Mouse (Mus musculus) CH12F3 (cell line): ENCODE measurements around the gene Fgd4.
"Not testable (repeated sequence)": the region's sequence is repeated elsewhere in the genome, so short reads cannot be mapped to it uniquely, and the experiment has no call there.

Source experiments
- in situ Hi-C: fragments of 300-500 bp; cut with MboI; formaldehyde crosslinking; loops from 2 replicates; pipeline ENCODE4 v1.14.3; 2020; ENCODE audit warnings: low sequenced_read_pairs

Gene Fgd4

DNA sequence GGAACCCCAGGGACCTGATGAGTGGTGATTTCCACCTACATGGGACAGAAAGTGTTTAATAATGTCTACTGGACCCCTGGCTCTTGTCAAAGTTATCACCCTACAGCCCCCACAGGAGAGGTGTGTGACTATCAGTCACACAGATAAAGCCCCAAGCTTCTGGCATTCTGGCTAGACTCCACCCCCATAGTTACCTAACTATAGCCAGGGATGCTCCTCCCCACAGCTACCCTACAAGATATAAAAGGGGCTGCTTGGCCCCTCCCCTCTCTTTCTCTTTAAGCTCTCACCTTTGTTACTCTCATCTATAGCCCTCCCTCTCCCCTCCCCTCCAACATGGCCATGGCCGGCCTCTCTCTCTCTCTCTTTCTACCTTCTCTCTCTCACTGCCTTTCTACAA lies 53.7 kb downstream of the Fgd4 start:
- in situ Hi-C loops = no loop called here

DNA sequence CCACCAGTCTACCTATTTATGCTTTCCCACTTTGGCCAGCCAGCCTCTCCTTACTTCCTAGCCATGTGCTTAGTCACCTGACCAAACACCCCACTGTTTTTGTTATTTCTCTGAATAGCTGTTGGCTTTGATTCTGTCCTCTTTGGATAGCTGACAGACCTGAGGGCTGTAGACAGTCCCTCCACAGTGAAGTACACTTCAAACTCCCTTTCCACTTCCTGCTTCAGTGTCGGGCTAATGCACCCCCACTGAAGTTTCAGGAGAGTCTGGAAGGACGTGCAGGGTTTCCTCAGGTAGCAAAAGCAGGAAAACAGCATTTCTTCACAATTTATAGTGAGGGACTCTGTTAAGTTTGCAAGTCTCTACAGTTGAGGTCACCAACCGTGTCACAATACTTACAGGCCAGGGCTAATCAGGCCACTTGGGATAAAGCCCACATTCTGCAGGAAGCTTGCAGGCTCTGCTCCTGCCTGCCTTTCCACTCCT lies 57.4 kb downstream of the Fgd4 start:
- in situ Hi-C loops = no loop called here

DNA sequence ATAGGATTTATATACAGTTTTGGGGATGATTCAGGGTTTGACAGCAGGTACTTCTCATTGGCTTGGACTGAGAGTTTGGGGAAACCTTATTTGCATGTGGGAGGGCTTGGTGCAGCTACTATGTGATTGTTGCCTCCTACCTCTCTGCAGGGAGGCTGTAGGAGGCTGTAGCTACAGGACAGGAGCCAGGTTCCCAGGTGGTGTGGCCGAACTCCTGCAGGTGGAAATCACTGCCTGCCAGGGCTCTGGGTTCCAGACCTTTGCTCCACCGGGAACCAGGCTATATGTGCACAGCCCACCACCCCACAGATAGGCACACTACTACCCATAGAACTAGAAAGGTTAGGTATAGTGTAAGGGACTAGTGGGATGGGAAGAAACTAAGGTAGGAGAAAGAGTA lies 61.0 kb downstream of the Fgd4 start:
- in situ Hi-C loops = not testable (repeated sequence)

DNA sequence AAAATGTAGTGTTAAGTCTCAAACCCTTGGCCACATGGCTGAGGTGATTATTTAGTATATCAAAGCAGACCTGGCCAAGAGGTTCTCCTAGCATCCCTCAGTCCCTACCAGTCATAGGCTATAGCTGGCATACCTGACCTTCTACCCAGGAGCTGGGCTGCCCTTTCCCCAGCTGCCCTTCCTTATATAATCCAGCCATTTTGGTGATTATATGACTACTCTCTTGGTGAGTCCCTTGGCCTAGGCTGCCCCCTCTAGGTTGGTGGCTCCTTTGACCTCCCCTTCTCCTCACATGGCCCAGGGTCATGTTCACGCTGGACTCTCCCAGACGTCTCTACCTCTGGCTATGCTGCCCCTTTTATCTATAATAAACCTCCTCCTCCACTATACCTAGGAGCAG lies 65.1 kb downstream of the Fgd4 start:
- in situ Hi-C loops = no loop called here

DNA sequence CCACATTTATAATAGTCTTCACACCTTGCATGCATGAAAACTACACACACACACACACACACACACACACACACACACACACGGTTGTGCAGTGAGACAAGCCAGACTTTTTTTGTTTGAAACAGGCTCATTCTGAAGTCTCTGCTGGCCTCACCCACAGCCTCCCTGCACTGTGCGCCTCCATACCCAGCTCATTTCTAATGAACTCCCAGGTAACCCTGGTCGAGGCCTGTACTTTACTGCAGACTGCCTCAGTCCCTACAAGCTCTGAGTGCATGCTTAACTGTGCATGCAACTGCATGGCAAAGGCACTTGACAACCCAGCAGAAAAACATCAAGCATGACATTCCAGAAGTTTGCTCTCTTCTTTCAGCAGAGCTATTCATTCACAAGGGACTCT lies 72.3 kb downstream of the Fgd4 start:
- in situ Hi-C loops = no loop called here

DNA sequence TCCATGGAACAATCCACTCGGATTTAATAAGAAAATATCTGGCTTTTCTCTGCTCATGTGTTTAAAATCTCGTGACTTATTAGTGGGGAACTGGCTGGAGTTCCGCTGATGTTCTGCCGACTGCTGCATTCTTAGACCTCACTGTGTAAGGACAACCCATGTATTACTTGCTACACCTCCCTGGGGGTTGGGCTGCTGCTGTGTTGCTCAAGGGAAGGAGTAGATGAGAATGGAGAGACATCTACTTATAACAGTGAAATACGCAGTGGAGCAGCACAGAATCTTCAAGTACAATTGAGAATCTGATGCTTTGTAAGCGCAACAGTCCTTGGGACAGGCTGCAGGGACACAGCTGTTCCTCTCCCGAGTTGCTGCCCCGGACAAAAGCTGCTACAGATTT lies 73.1 kb downstream of the Fgd4 start:
- in situ Hi-C loops = no loop called here

DNA sequence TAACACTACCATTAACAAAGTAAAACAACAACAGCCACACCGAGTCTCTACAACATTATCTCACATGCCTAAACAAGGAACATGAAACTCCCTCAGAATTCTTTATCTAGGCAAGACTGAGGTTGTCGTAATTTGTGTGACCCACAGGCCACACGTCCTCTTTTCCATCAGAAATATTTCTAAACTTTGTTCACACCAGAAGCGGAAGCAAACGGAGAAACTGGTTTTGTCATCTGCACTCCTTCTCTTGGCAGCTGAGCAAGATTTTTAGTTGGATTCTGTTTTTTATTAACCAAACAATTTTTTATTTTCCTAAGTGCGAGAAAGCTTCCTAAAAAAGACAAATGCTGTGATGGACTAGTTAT lies 73.6 kb downstream of the Fgd4 start:
- in situ Hi-C loops = no loop called here

DNA sequence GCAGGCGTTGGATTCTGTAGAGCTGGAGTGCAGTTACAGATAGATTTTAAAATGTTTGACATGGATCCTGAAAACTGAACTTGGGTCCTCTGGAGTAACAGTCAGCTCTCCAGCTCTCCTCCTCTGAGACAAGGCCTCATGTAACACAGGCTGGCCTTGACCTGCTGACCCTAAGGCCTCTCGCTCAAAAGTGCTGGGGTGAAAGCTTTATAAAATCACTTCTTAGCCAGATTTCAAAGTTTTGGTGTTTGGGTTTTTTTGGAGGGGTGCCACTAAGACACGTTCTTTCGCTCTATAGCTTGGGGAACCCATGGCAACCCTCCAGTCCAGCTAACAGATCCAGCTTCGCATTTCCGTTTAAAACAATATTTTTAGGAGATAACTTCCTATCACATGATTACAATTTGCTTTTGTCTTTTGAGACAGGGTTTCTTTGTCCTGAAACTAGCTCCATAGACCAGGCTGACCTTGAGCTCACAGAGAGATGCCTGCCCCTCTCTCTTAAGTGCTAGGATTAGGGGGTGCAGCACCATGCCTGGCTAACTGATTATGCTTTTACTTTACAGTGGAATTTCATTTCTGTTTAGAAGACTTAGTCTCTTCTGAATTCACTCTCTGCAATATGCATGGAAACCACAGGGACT lies 74.1 kb downstream of the Fgd4 start:
- in situ Hi-C loops = no loop called here

DNA sequence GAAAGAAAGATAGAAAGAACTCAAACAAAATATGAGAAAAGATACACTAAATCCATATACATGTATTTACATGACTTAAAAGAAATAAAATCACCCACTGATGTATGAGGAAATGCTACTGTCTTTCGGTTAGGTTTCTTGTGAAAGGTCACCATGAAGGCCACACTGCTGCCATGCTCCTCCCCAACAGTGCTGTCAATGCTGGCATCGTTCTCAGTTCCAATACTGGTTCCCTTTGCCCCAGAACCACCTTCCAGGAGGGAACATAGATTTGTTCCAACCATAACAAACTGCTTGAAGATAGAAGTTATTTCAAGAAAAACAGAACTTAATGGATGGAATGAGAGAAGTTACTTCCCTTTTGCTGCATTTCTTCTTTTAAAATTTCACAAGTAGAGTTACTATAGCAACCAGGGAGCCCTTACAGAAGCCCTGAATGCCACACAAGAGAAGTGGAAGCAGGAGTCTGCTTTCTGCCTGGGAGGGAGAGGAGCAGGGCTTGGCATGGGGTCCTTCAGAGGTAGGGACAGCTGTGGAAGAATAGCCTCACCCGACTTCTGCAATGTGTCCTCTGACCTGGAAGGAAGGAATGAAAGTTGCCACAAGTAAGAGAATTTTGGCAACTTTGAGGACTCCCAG lies 75.0 kb downstream of the Fgd4 start:
- in situ Hi-C loops = no loop called here

DNA sequence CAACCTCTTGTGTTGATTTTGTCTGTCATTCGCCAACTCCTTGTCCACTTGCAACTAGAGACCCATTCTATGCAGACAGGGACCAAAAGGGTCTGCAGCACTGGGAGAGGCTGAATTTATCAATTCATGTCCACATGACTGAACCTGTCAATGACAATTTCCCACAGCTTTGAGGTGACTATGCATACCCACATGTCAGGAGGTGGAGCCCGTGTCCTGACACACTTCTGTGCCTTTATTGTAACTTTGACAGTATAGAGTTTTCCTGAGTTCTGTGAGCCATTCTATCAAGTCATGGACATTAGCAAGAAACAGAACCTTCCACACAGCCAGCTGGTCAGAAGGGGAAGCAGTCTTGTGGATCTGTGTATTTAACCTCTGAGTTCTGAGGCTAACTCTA lies 76.7 kb downstream of the Fgd4 start:
- in situ Hi-C loops = no loop called here

DNA sequence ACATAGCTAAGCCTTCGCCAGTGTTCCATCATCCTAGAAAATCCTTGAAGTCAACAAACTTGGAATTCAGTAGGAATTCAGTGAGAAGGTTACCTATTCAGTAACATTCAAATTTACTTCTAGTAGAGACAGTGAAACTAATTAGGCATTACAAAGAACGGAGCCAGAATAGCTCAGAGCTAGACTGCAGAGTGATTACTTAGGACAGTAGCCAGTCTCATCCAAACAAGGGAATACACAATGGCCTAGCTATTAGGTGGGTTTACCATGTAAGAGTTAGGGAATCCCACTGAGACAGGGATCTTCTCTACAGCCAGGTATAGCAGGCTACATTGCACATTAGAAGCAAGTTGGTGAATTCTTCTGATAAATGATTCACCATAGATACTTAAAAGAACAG lies 77.5 kb downstream of the Fgd4 start:
- in situ Hi-C loops = not testable (repeated sequence)

DNA sequence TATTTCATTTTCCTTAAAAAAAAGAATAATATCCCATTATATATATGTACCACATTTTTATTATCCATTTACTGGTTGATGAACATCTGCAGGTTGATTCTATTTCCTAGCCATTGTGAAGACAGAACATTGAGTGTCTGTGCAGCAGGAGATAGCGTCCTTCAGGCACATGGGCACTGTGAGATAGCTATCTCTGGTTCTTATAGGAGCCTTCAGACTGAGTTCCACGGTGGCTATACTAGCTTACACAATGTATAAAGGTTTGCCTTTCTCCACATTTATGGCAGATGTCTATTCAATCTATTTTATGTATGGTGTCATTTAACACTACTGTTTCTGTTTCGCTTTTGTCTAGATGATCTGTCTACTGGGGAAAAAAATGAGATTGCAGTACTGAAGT lies 98.9 kb downstream of the Fgd4 start:
- in situ Hi-C loops = no loop called here

DNA sequence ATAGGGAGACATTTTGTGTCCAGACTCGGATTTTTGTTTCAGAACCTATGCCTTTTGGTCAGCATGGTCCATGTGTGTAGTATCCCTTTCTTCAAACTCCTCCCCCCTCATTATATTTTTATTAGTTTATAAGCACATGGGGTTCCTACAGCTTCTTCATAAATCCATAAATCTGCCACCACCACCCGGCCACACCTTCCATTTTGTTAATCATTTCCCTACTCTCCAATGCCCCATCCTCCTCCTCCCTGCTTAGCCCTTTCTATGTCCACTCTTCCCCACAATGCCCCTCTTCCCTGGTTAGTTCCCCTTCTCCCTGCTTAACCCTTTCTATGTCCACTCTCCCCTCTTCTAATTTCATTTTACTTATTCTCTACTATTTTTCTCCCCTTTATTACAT lies 99.4 kb downstream of the Fgd4 start:
- in situ Hi-C loops = no loop called here

DNA sequence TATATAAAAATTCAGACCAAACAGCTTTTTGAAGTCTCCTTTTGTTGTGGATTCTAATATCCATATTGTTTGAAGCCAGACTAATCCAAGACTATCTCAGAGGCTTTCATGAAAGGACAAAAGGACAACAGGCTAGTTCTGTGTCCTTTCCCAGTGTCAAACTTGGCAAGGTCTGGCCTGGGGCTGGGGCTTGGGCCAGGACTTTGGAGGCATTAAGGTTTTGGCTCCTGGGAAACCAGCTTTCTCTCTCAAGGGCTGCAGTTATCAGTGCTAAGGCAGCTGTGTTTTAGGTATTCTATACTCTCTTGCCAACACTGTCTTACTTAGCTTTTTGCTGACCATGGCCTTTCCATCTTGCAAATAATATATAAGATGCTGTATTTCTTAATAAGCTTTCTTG lies 101.6 kb downstream of the Fgd4 start:
- in situ Hi-C loops = no loop called here

DNA sequence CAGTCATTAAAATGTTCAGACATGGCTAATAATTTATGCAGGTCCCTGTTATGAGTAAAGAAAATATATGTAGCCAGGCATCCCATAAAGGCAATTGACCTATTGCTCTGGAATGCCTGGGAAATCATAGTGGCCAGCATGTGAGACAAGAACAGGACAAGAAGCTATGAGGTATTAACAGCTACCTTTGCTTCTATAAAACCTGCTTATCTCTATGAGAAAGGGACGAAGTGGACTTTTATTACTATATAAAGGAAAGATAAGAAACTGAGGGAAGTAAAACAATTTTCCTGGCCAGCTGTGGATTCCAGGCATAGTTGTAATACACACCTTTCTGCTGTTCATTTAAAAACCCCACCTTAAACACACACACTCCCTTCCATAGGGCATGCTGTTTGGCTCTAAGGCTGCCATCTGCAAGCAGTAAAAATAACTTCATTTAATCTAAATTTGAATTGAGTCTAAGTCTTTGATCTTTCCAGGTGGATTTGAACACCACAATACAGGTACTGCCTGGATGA lies 114.8 kb downstream of the Fgd4 start:
- in situ Hi-C loops = no loop called here

DNA sequence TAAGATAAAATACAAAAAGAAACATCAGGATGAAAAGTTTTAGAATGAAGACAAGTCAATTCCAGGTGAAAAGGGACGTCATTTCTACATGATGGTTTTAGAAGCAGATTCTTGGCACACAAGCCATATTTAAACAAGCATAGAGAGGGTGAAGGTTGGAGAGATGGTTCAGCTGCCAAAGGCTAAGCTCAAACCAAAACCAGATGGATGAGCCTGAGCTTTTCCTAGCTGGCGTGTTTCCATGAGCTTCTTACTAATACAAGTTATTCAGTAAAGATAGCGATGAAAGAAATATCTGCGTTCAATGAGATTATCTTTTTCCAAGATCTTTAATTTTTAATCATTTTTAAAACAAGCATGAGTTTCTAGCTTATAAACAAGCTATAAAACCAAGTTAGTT lies 115.7 kb downstream of the Fgd4 start:
- in situ Hi-C loops = no loop called here

DNA sequence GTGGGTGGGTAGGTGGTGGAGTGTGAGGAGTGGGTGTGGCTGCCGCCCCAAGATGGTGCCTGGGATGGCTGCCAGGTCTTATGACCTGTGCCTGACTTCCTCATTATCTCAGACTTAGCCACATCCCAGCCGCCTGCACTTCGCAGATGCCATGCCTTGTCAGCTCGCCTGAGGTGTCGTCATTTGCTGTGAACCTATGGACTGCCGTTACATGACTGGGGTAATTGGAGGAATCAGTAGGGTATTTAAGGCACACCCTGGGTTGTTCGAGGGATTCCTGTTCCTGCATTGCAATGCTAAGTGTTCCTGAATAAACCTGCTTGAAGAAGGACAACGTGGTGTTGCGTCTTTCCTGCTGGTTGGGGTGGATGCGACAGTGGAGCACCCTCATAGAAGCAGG lies 126.9 kb downstream of the Fgd4 start:
- in situ Hi-C loops = not testable (repeated sequence)

DNA sequence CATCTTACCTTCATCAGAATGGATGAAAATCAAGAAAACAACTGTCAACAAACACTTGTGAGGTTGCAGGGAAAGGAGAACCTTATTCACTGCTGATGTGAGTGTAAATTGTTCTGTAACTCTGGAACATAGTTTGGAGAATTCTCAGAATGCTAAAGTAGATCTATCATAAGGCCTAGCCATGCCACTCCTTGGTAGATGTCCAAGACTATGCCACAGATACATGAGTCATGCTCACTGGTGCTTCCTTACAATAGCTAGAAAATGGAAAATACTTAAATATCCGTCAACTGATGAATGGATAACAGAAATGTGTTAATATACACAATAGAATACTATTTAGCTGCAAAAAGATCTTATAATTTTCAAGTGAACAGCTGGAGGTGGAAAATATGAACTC lies 150.3 kb downstream of the Fgd4 start:
- in situ Hi-C loops = no loop called here

DNA sequence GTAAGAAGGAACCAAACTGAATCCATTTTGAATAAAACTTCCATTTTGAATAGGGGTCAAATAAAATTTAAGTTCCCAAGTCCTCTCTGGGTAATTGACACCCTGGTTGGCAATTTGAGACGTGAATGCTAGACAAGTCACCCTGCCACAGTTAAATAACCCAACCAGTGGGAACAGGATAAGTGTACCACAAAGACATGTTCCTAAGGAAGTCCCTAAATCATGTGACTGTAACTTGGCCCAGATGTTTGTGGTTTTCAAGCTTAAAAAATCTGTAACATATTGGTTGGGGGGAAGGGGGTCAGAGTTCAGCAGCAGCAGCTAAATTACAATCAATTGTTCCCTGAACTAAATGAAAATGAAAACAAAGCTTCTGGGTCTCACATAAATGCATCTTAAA lies 161.9 kb downstream of the Fgd4 start:
- in situ Hi-C loops = no loop called here

DNA sequence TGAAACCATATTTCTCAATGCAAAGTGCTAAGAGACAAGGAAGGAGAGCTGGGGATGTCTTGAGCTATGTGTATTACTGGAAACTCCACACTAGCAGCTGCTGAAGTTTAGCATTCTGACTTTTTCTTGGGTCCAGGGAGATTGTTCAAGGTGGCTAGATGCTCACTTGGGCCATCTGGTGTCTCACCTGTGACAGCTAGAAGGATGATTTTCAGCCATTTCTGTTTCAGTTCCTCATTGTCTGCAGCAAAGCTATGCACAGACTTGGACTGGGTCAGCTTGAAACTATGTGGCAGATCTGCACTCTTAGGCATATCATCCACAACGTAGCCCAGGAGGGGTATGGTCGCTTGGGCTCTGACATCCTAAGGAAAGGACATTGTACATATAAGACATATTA lies 177.9 kb downstream of the Fgd4 start:
- in situ Hi-C loops = no loop called here

DNA sequence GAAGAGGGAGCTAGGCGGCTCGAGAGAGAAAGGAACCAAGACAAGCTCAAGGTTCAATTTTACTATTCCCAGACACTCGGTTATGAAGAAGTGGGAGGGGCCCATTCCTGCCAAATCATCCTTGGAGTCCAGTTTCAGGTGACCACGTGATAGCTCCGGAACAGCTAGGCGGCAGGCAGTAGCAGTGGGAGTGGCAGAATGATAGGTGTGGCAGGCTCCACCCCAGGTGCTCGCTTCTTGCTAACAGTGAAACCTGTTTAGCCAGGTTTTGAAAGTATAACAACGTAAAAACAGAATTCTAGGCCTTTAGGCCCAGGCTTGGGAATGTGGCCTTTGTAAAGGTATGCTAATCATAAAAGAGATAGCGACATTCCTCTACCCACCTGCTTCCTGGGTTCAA lies 233.1 kb downstream of the Fgd4 start:
- in situ Hi-C loops = not testable (repeated sequence)
